Mouse (Mus musculus) ES-E14 (cell line): ENCODE results near the gene Mall.

Experiments
- MAFK ChIP-seq: IDR thresholded peaks from 2 replicates; pipeline ENCODE4 v1.6.1; 2014; ENCODE audit warnings: mild to moderate bottlenecking, low read depth, low read length, inconsistent platforms; ENCODE audit not compliant: insufficient read depth
- ZC3H11A ChIP-seq: IDR thresholded peaks from 2 replicates; pipeline ENCODE4 v1.6.1; 2012; ENCODE audit warnings: low read depth, mild to moderate bottlenecking, inconsistent platforms, low read length, borderline replicate concordance

GRCm38 (mm10) chr2:127751849-127752610 lies 22.3 kb upstream of the Mall start:
- TF ChIP-seq MAFK, result no peak
- TF ChIP-seq ZC3H11A, result no peak
